Mouse (Mus musculus) ES-E14 (cell line): Measurements from ENCODE around the gene Gsg1l.

ENCODE experiments used
- CHD2 ChIP-seq: IDR thresholded peaks from 2 replicates; pipeline ENCODE4 v1.6.1; 2014; ENCODE audit warnings: mild to moderate bottlenecking, low read depth, low read length, inconsistent platforms
- HCFC1 ChIP-seq: IDR thresholded peaks from 2 replicates; pipeline ENCODE4 v1.6.1; 2012; ENCODE audit warnings: low read length, inconsistent platforms, borderline replicate concordance; ENCODE audit not compliant: insufficient read depth
- MAFK ChIP-seq: IDR thresholded peaks from 2 replicates; pipeline ENCODE4 v1.6.1; 2014; ENCODE audit warnings: mild to moderate bottlenecking, low read depth, low read length, inconsistent platforms; ENCODE audit not compliant: insufficient read depth
- ZC3H11A ChIP-seq: IDR thresholded peaks from 2 replicates; pipeline ENCODE4 v1.6.1; 2012; ENCODE audit warnings: low read depth, mild to moderate bottlenecking, inconsistent platforms, low read length, borderline replicate concordance
- ZNF384 ChIP-seq: IDR thresholded peaks from 2 replicates; pipeline ENCODE4 v1.6.1; 2012; ENCODE audit warnings: low read depth, low read length, inconsistent platforms

GRCm38 (mm10) chr7:125972776-125973175, 109.4 kb downstream of the Gsg1l start:
- TF ChIP-seq ZNF384, result no peak
- TF ChIP-seq CHD2, result no peak
- no peak for TF ChIP-seq ZC3H11A
- TF ChIP-seq MAFK, result no peak
- TF ChIP-seq HCFC1, result no peak
